Comparison of ENCODE assay signal across 9 mouse cellular contexts in genomic region chr4:120612304-120613080, GRCm38 (mm10). TPM values are rescaled to one million over a fixed set of nuclear protein-coding genes. Genes with fewer than 3 reads are reported as not detected.
DNase-seq lines count a peak whose midpoint lies in the region.
"Had no signal": no experiment of that assay in that cellular context is flagged by ENCODE, and none has a peak within 500 bp of the region (broad histone marks: within the 10 kb centered on the region; RNA-seq: fewer than 3 reads in every experiment).

No protein-coding gene starts in this region.

- DNase-seq in gastrocnemius, adult 18-20 months (ENCODE audit: low spot score) = peak; percentile 32
- no peak for DNase-seq in gastrocnemius, postnatal 36 days
- DNase-seq in R1 (ENCODE audit: low read depth, low spot score) = peak; percentile 63
- DNase-seq in heart, adult 8-10 months (ENCODE audit: low spot score) = peak; percentile 48
- DNase-seq in mesoderm, embryonic 11.5 days (ENCODE audit: low read depth, low spot score) = peak; percentile 47
- no peak for DNase-seq in left cerebral cortex, postnatal 25 days (ENCODE audit: low spot score in 2 of 2)
- DNase-seq in lung, postnatal 36 days = no peak
- DNase-seq in spleen, postnatal 36 days (ENCODE audit: low spot score in 2 of 2) = no peak

- intact Hi-C loops in gastrocnemius, postnatal 36 days (cut with DNase I) = no loop called here
- intact Hi-C loops in left cerebral cortex, postnatal 25 days (cut with DNase I) = loop anchor here (1.0 kb wide), 2 partner anchors 22 to 48 kb away; no protein-coding TSS in a partner anchor

RNA-seq across cellular contexts. Expression of gene Gm8439, which starts 23.9 kb away (rescaled TPM):
- not detected for total RNA-seq in gastrocnemius, adult 18-20 months (2021)
- not detected for total RNA-seq in gastrocnemius, postnatal 36 days (2021)
- not detected for total RNA-seq in heart, adult 8-10 months (2022)
- not detected for total RNA-seq in left cerebral cortex, postnatal 25 days (2021)
- total RNA-seq: G1E had no signal

RNA-seq across cellular contexts. Expression of gene Ctps, which starts 42.4 kb away (rescaled TPM):
- 10 to 100 TPM; 11.3 to 15.1 TPM for total RNA-seq in gastrocnemius, adult 18-20 months (2021)
- total RNA-seq in gastrocnemius, postnatal 36 days (2021) = 10 to 100 TPM; 12.5 to 12.9 TPM
- total RNA-seq in heart, adult 8-10 months (2022) = 10 to 100 TPM; 27.7 to 31.2 (median 28.0) TPM
- 10 to 100 TPM; 45.3 to 48.6 TPM for total RNA-seq in left cerebral cortex, postnatal 25 days (2021)

RNA-seq across cellular contexts. Expression of gene Cited4, which starts 53.9 kb away (rescaled TPM):
- total RNA-seq in gastrocnemius, adult 18-20 months (2021) = 10 to 100 TPM; 11.9 to 18.0 TPM
- 10 to 100 TPM; 15.0 to 39.3 TPM for total RNA-seq in gastrocnemius, postnatal 36 days (2021)
- total RNA-seq in heart, adult 8-10 months (2022) = 10 to 100 TPM; 26.2 to 42.1 (median 32.5) TPM
- total RNA-seq in left cerebral cortex, postnatal 25 days (2021) = 10 to 100 TPM; 17.9 to 18.8 TPM

Comparison
In these comparisons a context has a peak if more than half of its experiments do, and no peak if none do; other contexts are left out.
1. DNase-seq: peak in gastrocnemius, adult 18-20 months (single experiment), R1 (single experiment), heart, adult 8-10 months (single experiment) and mesoderm, embryonic 11.5 days (single experiment); none in gastrocnemius, postnatal 36 days (0 of 2), left cerebral cortex, postnatal 25 days (0 of 2), lung, postnatal 36 days (single experiment) and spleen, postnatal 36 days (0 of 2).